Mouse (Mus musculus) embryonic facial prominence, embryonic 12.5 days (tissue): Measurements from ENCODE around the gene Jak1. TPM values are rescaled to one million over a fixed set of nuclear protein-coding genes. Genes with fewer than 3 reads are reported as not detected.

Source experiments
- ATAC-seq: fragments of 200-750 bp; cut with Nextera tagmentation; 2 replicates; pipeline ENCODE4 v1.8.0; 2017; ENCODE audit not compliant: insufficient number of reproducible peaks, insufficient read depth, low FRiP score, low TSS enrichment
- H3K27ac ChIP-seq: fragments of 300-500 bp; sonication (generic); 2 replicates; pipeline ENCODE4 v1.5.1; 2016; ENCODE audit warnings: mild to moderate bottlenecking
- H3K27me3 ChIP-seq: fragments of 300-500 bp; sonication (generic); 2 replicates; pipeline ENCODE4 v1.6.1; 2016; ENCODE audit warnings: mild to moderate bottlenecking, moderate library complexity
- H3K36me3 ChIP-seq: fragments of 300-500 bp; sonication (generic); 2 replicates; pipeline ENCODE4 v1.6.1; 2016; ENCODE audit warnings: mild to moderate bottlenecking
- H3K4me1 ChIP-seq: fragments of 300-500 bp; sonication (generic); 2 replicates; pipeline ENCODE4 v1.6.1; 2016
- H3K4me2 ChIP-seq: fragments of 300-500 bp; sonication (generic); replicated peaks from 2 replicates; pipeline ENCODE4 v1.6.1; 2016; ENCODE audit warnings: mild to moderate bottlenecking, moderate library complexity
- H3K4me3 ChIP-seq: fragments of 300-500 bp; sonication (generic); 2 replicates; pipeline ENCODE4 v1.5.1; 2016; ENCODE audit warnings: mild to moderate bottlenecking
- H3K9ac ChIP-seq: fragments of 300-500 bp; sonication (generic); 2 replicates; pipeline ENCODE4 v1.6.1; 2016; ENCODE audit warnings: mild to moderate bottlenecking, moderate library complexity
- H3K9me3 ChIP-seq: fragments of 300-500 bp; sonication (generic); 2 replicates; pipeline ENCODE4 v1.6.1; 2016; ENCODE audit warnings: mild to moderate bottlenecking, moderate library complexity
- WGBS: fragments of 180-500 bp; shearing (Covaris S2); methylation state at CpG from one replicate; pipeline ENCODE4 v1.1.7; 2016; 5-methylcytosine and 5-hydroxymethylcytosine counted together
- polyA plus RNA-seq: library from polyadenylated mRNA; unstranded; fragments of >200 nt; fragmentation: Nextera tagmentation; extraction: Ambion mirVana; gene quantifications from 2 replicates; pipeline ENCODE4 v1.2.1, GENCODE M21; 2016

The Jak1 gene
- polyA plus RNA-seq, 1 experiment from 2014 or later: 74.8 TPM

DNA sequence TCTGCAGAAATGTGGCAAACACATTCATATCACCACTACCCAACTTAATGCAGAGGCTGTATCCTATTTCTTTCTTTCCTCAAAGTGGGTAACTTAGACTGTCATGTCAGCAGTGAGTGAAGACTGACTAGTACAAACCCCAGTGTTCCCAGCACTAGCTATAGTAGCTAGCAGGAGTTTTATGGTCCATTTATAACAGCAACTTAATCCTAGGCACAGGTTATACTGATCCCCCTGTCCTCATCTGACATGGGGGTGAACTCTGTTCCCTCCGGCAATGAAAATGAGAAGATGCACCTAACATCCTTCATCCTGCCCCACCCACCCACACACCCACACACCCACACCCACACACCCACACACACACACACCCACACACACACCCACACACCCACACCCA lies 30.3 kb downstream of the Jak1 start:
- Histone ChIP-seq H3K9ac (no peak overlapping the region), H3K4me3 (no peak overlapping the region), H3K27me3 (no peaks in the 10 kb centered on the region), H3K36me3 (no peaks in the 10 kb centered on the region), H3K27ac (no peak overlapping the region), H3K4me1 (peaks cover 7% of the 10 kb centered on the region; the same call in 1 of the 2 replicates), H3K4me2 (no peak overlapping the region), H3K9me3 (no peaks in the 10 kb centered on the region)
- 80% methylated on average over 1 of the region's 1 CpGs for WGBS
- no peak for ATAC-seq

DNA sequence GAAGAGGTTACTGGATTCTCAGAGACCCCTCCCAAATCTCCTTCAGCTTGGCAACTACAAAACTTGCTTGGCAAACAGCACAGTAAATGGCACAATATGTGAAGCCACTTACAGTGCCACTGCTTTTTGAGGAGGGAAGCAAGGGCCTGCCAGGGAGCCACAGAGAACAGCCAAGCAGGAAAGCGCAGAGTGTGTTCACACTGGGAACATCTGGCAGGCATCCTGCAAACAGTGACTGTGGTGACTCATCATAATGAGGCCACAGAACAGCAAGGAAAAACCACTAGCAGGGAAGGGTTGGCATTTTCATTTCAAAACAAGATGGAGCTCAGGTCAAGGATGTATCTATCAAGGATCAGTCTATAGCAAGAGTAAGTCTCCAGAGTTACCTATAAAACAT lies 30.8 kb downstream of the Jak1 start:
- WGBS: 83% methylated on average over 1 of the region's 1 CpGs
- Histone ChIP-seq H3K9ac (no peak overlapping the region), H3K9me3 (no peaks in the 10 kb centered on the region), H3K4me1 (peaks cover 7% of the 10 kb centered on the region; the same call in 1 of the 2 replicates), H3K36me3 (no peaks in the 10 kb centered on the region), H3K27me3 (no peaks in the 10 kb centered on the region), H3K4me3 (no peak overlapping the region), H3K4me2 (no peak overlapping the region), H3K27ac (no peak overlapping the region)
- ATAC-seq: no peak

DNA sequence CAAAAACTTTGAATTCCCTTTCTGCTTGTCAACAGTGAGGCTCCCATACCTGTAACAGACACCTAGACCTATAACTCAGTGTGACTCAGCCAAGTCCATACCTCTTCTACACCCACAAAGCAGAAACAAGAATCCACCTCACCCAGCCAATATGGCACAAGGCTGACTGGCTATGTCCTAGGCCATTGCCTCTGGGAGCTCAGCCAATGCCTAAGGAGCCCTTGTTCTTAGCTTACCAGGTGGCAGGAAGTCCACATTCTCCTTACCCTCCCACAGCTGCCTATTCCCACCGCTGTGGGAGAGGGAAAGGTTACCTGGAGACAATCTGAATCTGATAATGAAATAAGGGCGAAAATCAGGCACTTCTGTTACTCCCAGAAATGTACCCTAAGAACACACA lies 34.5 kb downstream of the Jak1 start:
- WGBS: 87% methylated on average over 2 of the region's 2 CpGs

DNA sequence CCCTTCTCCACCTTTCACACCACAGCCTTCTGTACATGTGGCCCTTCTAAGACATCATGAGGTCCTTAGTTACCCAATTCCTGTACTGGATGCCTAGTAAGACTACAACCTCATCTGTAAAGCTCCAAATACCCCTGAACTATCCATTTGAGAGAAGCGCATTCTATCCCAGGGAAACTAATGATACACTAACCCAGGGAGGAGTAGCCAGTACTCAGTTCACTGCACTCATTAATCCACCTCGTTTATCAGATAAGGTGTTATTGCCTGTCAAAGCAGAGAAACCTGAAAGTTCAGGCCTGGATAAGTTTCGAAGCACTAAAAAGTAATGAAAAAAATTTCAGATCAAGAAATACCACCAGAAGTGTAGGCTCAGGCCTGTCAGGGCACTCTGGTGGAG lies 37.7 kb downstream of the Jak1 start:
- H3K27me3 ChIP-seq: no peaks in the 10 kb centered on the region
- H3K4me1 ChIP-seq: no peaks in the 10 kb centered on the region
- 89% methylated on average over 3 of the region's 3 CpGs for WGBS
- H3K9me3 ChIP-seq: no peaks in the 10 kb centered on the region
- no peak for ATAC-seq
- no peaks in the 10 kb centered on the region for H3K36me3 ChIP-seq
- no peak overlapping the region for H3K4me2 ChIP-seq
- no peak overlapping the region for H3K27ac ChIP-seq
- H3K9ac ChIP-seq: no peak overlapping the region
- no peak overlapping the region for H3K4me3 ChIP-seq

More for the DNA sequence above, 34.5 kb downstream of the Jak1 start:
- H3K4me3 ChIP-seq: no peak overlapping the region
- no peak for ATAC-seq
- no peaks in the 10 kb centered on the region for H3K36me3 ChIP-seq
- H3K27ac ChIP-seq: no peak overlapping the region
- peaks cover 7% of the 10 kb centered on the region; the same call in 1 of the 2 replicates for H3K4me1 ChIP-seq
- no peaks in the 10 kb centered on the region for H3K27me3 ChIP-seq
- no peaks in the 10 kb centered on the region for H3K9me3 ChIP-seq
- no peak overlapping the region for H3K4me2 ChIP-seq
- no peak overlapping the region for H3K9ac ChIP-seq

DNA sequence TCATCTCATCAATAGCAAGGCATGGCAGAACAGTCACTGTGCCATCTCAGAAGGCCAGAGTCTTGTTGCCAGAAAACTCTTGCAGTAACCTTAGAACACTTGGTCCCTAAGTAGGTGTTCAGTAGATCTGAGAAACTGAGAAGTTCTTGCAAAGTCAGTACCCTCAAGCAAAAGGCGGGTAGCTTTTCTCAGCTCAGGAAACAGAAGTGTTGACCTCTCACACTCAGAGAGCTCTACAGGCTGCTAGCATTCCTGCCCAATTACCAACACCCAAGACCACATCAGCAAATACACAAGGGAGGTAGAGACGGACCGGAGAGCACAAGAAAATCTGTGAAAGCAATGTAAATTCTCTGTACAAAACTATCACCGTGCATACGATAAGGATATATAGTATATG lies 39.1 kb downstream of the Jak1 start:
- no peaks in the 10 kb centered on the region for H3K36me3 ChIP-seq
- H3K9me3 ChIP-seq: no peaks in the 10 kb centered on the region
- no peak overlapping the region for H3K4me2 ChIP-seq
- no peaks in the 10 kb centered on the region for H3K27me3 ChIP-seq
- no peak overlapping the region for H3K9ac ChIP-seq
- 77% methylated on average over 5 of the region's 5 CpGs for WGBS
- no peak for ATAC-seq
- H3K27ac ChIP-seq: no peak overlapping the region
- no peaks in the 10 kb centered on the region for H3K4me1 ChIP-seq
- no peak overlapping the region for H3K4me3 ChIP-seq

DNA sequence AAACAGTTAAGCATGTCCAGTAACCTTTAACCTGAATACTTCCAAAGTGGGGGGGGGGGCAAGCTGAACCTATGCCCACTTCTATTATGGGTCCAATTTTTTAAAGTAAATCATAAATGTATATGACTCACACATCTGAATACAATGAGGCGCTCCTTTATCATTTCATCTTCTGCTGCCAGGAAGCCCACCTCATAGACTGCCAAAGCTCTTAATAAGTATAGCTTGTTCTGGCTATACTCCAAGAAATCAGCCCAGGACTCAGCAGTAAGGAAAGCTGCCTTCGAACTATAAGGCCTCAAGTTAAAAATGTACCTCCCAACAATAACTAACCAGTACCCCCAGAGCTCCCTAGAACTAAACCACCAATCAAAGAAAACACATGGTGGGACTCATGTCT lies 44.1 kb downstream of the Jak1 start:
- 74% methylated on average over 2 of the region's 2 CpGs for WGBS
- Histone ChIP-seq H3K4me1 (no peaks in the 10 kb centered on the region), H3K4me2 (no peak overlapping the region), H3K4me3 (no peak overlapping the region), H3K36me3 (no peaks in the 10 kb centered on the region), H3K9me3 (no peaks in the 10 kb centered on the region), H3K27ac (no peak overlapping the region), H3K27me3 (no peaks in the 10 kb centered on the region), H3K9ac (no peak overlapping the region)
- no peak for ATAC-seq

DNA sequence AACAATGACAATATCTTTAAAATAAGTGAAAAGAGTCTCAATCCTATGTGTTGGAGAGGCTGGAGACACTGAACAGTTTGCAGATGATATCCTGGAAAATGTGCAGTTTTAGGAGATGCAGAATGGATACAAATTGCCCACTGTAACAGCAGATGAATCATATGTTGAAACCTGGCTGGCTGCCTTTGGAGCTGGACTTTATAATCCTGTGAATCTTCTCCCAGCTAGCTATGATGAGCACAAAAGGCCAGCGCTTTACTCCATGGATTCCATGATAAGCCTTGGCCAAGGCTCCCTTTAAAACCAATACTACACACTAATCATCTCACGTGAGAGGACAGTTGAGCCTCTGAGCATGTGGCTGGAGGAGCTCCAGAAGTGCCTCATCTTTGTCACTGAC lies 45.2 kb downstream of the Jak1 start:
- 85% methylated on average over 2 of the region's 2 CpGs for WGBS
- H3K36me3 ChIP-seq: no peaks in the 10 kb centered on the region

DNA sequence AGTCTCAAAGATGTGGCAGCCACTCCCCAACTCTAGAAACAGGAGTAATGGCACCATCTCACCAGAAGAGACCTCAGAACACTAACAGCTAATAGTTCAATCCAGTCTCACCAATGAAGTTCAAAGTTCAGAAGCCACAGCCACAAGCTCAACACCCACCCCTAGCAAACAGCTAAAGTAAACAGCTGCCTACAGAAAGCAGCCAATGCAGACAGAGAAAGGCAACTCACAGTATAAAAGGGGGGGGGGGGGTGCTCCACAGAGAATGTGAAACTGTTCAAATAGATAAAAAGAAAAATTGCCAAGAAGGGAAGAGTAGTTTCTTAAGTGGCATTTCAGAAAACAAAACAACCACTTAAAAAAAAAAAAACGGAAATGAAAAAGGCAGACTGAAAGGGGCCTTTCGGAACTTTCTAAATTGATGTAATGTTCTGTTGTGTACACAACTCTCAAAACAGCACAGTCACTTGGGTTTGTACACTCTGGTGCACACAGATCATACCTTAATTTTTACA lies 48.0 kb downstream of the Jak1 start:
- Histone ChIP-seq H3K36me3 (no peaks in the 10 kb centered on the region), H3K4me2 (no peak overlapping the region), H3K4me1 (no peaks in the 10 kb centered on the region), H3K27ac (no peak overlapping the region), H3K9ac (no peak overlapping the region), H3K27me3 (no peaks in the 10 kb centered on the region), H3K4me3 (no peak overlapping the region), H3K9me3 (no peaks in the 10 kb centered on the region)
- WGBS: 75% methylated on average over 2 of the region's 2 CpGs
- no peak for ATAC-seq

More for the DNA sequence above, 45.2 kb downstream of the Jak1 start:
- Histone ChIP-seq H3K4me1 (no peaks in the 10 kb centered on the region), H3K4me2 (no peak overlapping the region), H3K27me3 (no peaks in the 10 kb centered on the region), H3K9me3 (no peaks in the 10 kb centered on the region), H3K9ac (no peak overlapping the region), H3K27ac (no peak overlapping the region), H3K4me3 (no peak overlapping the region)
- no peak for ATAC-seq

DNA sequence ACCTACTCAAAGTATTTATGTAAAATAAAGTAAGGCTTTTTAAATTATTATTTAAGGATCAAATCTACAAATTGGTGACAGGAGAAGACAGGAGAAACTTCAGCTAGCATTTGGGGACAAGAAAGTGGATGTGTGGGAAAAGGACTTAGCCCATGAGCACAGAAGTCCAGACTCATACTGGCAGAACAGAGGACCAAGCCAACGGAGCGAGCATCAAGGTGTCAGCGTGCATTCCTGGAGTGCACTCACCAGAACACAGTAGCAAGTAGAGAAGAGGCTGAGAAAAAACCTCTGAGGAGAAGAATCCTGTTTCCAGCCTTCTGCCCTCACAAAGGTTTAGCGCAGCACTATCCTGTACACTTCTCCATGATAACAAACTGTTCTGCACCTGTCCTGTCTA lies 48.8 kb downstream of the Jak1 start:
- Histone ChIP-seq H3K9me3 (no peaks in the 10 kb centered on the region), H3K27me3 (no peaks in the 10 kb centered on the region), H3K27ac (no peak overlapping the region), H3K4me2 (no peak overlapping the region), H3K4me1 (no peaks in the 10 kb centered on the region), H3K4me3 (no peak overlapping the region), H3K36me3 (no peaks in the 10 kb centered on the region), H3K9ac (no peak overlapping the region)
- 91% methylated on average over 4 of the region's 4 CpGs for WGBS
- ATAC-seq: no peak

DNA sequence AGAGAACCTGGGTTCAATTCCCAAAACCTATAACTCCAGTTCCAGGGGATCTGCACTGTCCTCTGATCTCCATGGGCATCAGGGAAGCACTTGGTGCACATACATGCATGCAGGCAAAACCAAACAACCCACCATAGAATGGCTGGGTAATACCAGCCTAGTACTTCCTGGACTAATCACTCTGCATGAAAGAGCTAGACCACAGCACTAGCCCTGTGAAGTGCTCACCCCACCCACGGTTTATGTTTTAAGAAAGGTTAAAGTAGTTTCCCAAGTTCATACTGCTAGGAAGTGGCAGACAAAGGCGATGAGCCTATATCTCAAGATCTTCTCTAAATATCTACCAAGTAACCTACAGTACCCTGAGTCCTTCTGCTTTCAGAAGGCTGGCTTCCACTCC lies 51.6 kb downstream of the Jak1 start:
- no peaks in the 10 kb centered on the region for H3K36me3 ChIP-seq
- WGBS: 91% methylated on average over 2 of the region's 2 CpGs
- H3K9ac ChIP-seq: no peak overlapping the region
- H3K27ac ChIP-seq: no peak overlapping the region
- ATAC-seq: no peak
- H3K4me3 ChIP-seq: no peak overlapping the region
- H3K27me3 ChIP-seq: no peaks in the 10 kb centered on the region
- H3K9me3 ChIP-seq: no peaks in the 10 kb centered on the region
- H3K4me2 ChIP-seq: no peak overlapping the region
- no peaks in the 10 kb centered on the region for H3K4me1 ChIP-seq

DNA sequence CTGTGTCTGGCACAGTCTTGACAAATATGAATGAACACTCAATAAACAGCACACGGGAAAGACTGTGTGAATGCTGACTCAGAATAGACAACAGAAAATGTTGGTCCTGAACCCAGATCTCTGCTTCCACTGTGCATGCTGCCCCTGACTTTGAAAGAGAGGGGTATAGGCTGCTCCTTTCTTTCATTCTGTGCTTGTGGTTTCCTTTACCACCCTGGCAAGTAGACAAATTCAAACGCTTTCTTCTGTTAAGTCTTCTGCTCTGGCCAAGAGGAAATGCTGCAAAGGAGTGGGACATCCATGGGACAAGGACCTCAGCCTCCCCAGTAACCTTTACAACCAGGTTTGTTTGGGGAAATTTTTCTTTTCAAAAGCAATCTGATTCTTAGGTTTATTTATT lies 57.6 kb downstream of the Jak1 start:
- Histone ChIP-seq H3K27me3 (no peaks in the 10 kb centered on the region), H3K27ac (no peak overlapping the region)

DNA sequence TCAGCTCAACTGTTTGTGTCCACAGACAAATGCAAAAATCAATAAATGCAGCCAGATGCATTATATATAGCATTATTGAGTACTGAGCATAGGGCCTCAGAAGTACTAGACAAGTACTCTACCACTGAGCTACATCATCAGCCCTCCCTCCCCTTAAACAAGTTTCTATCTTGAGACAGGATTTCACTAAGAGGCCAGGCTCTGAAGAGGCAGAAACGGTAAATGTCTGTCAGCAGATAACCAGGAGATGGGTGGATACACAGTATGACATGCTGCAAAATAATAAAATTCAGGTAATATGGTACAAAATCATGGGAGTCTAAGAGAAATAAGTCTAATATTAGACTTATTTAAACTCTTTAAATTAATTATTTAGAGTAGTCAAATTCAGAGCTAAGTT lies 61.6 kb downstream of the Jak1 start:
- no peak overlapping the region for H3K4me2 ChIP-seq
- no peaks in the 10 kb centered on the region for H3K27me3 ChIP-seq
- H3K4me3 ChIP-seq: no peak overlapping the region
- no peak overlapping the region for H3K27ac ChIP-seq
- no peak for ATAC-seq
- no peak overlapping the region for H3K9ac ChIP-seq
- H3K4me1 ChIP-seq: 0 out of 2 replicates have a peak, but pooled peaks cover 1% of the 10 kb centered on the region
- no peaks in the 10 kb centered on the region for H3K36me3 ChIP-seq
- no peaks in the 10 kb centered on the region for H3K9me3 ChIP-seq
- 90% methylated on average over 1 of the region's 1 CpGs for WGBS

More for the DNA sequence above, 57.6 kb downstream of the Jak1 start:
- no peak overlapping the region for H3K4me3 ChIP-seq
- H3K4me1 ChIP-seq: no peaks in the 10 kb centered on the region
- no peak overlapping the region for H3K9ac ChIP-seq
- no peak overlapping the region for H3K4me2 ChIP-seq
- no peak for ATAC-seq
- WGBS: 83% methylated on average over 2 of the region's 2 CpGs
- H3K36me3 ChIP-seq: no peaks in the 10 kb centered on the region
- H3K9me3 ChIP-seq: no peaks in the 10 kb centered on the region

DNA sequence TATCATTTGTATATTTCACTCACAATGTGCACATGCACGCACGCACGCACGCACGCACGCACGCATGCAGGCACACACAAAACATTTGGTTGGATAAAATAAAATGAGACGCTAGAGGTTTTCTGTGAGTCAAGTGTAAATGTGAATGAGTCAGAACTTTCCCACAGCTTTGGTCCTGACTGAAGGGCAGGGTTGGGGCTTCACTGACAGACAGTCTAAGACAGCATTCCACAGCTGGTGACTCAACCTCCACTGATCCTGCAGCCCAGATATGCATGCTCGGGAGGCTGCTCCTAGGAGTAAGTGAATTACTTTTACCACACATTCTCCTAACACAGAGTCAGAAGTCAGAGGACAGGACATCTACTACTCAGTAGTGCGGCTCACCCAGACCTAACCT lies 62.5 kb downstream of the Jak1 start:
- WGBS: 92% methylated on average over 10 of the region's 10 CpGs
- 0 out of 2 replicates have a peak, but pooled peaks cover 8% of the 10 kb centered on the region for H3K4me1 ChIP-seq
- no peak for ATAC-seq
- no peak overlapping the region for H3K4me3 ChIP-seq
- H3K36me3 ChIP-seq: no peaks in the 10 kb centered on the region
- H3K9ac ChIP-seq: no peak overlapping the region
- no peaks in the 10 kb centered on the region for H3K9me3 ChIP-seq
- H3K4me2 ChIP-seq: no peak overlapping the region
- H3K27ac ChIP-seq: no peak overlapping the region
- no peaks in the 10 kb centered on the region for H3K27me3 ChIP-seq
